Comparison of ENCODE assay signal across 9 mouse cellular contexts in the genomic region with DNA sequence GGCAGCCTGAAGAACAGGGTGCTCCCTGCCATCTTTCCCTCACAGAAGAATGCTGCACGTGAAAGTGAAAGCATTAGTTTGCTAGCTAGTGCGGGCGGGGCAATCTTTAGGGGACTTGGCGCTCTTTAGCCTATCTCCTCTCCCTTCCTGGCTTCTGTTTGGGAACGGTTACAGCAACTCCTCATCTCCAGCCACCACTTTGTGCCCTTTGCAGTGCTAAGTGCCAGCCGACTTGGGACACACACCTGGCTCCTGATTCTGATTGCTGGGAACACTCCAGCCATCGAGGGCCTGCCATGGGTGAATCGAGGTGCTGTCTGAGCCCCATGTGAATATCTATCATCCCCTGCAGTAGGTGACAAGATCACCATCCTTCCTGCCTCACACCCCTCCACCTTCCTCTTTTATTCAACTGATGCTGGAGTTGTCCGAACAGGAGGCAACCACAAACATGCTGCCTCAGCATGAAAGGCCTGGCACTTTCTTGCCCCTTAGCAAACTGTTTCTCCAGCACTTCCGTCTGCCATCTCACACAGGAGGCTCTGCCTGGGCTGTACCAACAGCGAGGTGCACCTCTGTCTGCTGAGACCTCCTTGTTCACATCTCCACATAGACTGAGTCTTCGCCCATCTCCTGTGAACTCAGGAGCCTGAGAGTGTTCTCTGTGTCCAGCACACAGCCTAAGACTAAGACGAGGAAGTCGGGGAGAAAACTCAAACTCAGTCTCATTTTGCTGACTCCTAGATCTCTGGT.
DNase-seq lines count a peak whose midpoint lies in the region; ATAC-seq lines count a peak whose summit lies in the region.
"Had no signal": no experiment of that assay in that cellular context is flagged by ENCODE, and none has a peak within 500 bp of the region (broad histone marks: within the 10 kb centered on the region; RNA-seq: fewer than 3 reads in every experiment).

No protein-coding gene starts in this region.

- H3K27me3 ChIP-seq in embryonic facial prominence, embryonic 10.5 days (replicated peaks; ENCODE audit: low read depth, poor library complexity, severe bottlenecking) = peaks cover 19% of the 10 kb centered on the region
- H3K27me3 ChIP-seq: limb, embryonic 13.5 days had no signal

- peaks cover 10% of the 10 kb centered on the region for H3K4me1 ChIP-seq in embryonic facial prominence, embryonic 10.5 days

- H3K27ac ChIP-seq in embryonic facial prominence, embryonic 10.5 days (replicated peaks) = no peak overlapping the region
- H3K27ac ChIP-seq: limb, embryonic 13.5 days had no signal

- H3K36me3 ChIP-seq in embryonic facial prominence, embryonic 10.5 days (replicated peaks) = 0 out of 2 replicates have a peak, but pooled peaks cover 3% of the 10 kb centered on the region
- H3K36me3 ChIP-seq: limb, embryonic 13.5 days had no signal

- WGBS in embryonic facial prominence, embryonic 10.5 days = 72% methylated on average over 14 of the region's 14 CpGs

- DNase-seq in 3134 (ENCODE audit: extremely low read depth, insufficient read length, low spot score) (peak; percentile 23), ZHBTc4 (ENCODE audit: low read depth, low spot score) (peak; percentile 45)
- no peak for DNase-seq in ovary, postnatal 14 days (ENCODE audit: low spot score)
- DNase-seq in embryo, embryonic 9.5 days (ENCODE audit: extremely low spot score) = no peak
- no peak for DNase-seq in neural tube, embryonic 10.5 days (ENCODE audit: extremely low spot score, low spot score)
- no peak for DNase-seq in embryonic facial prominence, embryonic 10.5 days (ENCODE audit: low spot score)

- H3K9me3 ChIP-seq in embryonic facial prominence, embryonic 10.5 days = peaks cover 7% of the 10 kb centered on the region; the same call in 1 of the 2 replicates

- ATAC-seq in inflammation-experienced regulatory T-cells, adult 6 months = peak; percentile 82
- ATAC-seq in megakaryocyte progenitor cell, adult 5-6 weeks (replicated peaks; ENCODE audit: poor library complexity) = peak; percentile 79

- H3K4me3 ChIP-seq in embryonic facial prominence, embryonic 10.5 days = no peak overlapping the region
- H3K4me3 ChIP-seq: limb, embryonic 13.5 days had no signal

Comparison
In these comparisons a context has a peak if more than half of its experiments do, and no peak if none do; other contexts are left out.
1. DNase-seq: peak in 3134 (single experiment) and ZHBTc4 (single experiment); none in ovary, postnatal 14 days (single experiment), embryo, embryonic 9.5 days (single experiment), neural tube, embryonic 10.5 days (single experiment) and embryonic facial prominence, embryonic 10.5 days (single experiment).